Mouse (Mus musculus): Measurements from ENCODE around the gene Mdn1. TPM values are rescaled to one million over a fixed set of nuclear protein-coding genes. Genes with fewer than 3 reads are reported as not detected.
A peak's percentile ranks its signal among the peaks of the same experiment; 100 is the strongest.

Mdn1 gene
- polyA plus RNA-seq, 1 experiment, result 6.7 TPM

- no peak for DNase-seq (ENCODE audit: low read depth)
Observed at GRCm38 (mm10) chr4:32787110-32787509, 130.2 kb downstream of the Mdn1 start.

GRCm38 (mm10) chr4:32789020-32789419, 132.1 kb downstream of the Mdn1 start:
- DNase-seq (ENCODE audit: low read depth), result no peak

DNA sequence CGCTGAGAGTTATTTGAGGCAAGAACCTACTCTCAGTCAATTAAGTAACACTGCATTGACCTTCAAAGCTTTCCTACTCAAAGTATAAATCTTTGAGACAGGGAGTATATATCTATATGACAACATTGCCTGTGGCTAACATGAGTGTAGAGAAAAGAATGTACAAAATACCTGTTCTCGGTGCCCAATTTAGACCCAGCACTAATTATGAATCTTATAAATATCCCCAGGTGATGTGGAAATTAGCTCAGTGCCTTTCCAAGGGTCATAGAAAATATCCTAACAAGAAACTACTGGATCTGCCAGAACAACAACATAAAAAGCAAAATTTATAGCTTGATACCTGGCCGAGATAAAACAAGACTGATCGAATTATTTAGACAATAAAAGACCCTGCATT, 142.1 kb downstream of the Mdn1 start:
- DNase-seq (ENCODE audit: low read depth), result peak; percentile 60

DNA sequence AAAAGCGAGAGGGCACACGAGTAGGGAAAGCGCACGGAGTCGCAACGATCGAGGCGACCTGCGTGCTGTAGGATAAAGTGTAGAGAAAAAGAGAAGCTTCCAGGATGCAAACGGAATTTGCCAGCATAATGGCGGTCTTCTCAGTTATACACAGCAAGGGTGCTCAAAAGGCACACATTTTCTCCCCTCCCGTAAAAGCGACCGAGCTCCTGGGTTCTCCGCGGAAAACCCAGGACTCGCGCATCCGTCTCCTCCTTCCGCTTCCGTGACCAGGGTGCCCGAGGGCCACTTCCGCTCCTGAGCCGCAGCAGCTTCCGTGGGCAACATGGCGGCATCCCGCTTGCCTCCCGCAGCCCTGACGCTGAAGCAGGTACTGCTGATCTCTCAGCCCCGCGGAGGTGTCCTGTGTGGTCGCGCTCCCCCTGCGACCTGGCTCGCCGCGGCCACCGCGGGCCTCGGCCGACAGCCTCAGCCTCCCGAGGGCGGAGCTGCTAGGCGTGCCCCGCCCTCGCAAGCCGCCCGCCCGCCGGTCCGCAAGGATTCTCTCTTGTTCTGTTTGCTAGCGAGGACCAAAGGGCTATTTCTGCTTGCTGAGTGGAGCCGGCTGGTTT, 143.2 kb downstream of the Mdn1 start, which contains the start of gene Lyrm2:
Lyrm2 (plus strand) TSS at position 288 of the 611 bp plus-strand sequence.
- DNase-seq (ENCODE audit: low read depth), result no peak

DNA sequence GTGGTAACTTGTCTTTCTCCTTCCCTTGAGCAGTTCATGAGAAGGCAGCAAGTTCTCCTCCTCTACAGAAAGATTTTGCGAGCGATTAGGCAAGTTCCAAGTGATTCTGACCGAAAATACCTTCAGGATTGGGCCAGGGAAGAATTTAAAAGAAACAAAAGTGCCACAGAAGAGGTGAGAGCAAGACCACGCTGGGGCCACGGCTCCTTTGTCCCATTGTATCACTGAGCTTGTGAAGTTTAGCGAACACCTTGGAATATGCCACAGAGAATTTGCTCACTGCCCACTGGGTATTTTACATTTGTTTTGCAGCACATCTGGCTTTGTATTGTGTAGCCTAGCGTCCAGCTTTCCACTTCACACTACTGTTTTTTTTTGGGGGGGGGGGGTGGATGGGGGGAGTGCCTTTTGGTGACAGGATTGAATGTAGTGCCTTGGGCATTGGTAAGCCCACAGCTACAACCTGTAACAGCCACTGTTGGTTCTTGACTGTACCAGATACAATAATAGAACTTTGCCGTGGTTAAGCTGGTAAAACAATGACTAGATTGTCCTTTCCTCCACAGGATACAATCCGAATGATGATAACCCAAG, 143.8 kb downstream of the Mdn1 start:
- no peak for DNase-seq (ENCODE audit: low read depth)

DNA sequence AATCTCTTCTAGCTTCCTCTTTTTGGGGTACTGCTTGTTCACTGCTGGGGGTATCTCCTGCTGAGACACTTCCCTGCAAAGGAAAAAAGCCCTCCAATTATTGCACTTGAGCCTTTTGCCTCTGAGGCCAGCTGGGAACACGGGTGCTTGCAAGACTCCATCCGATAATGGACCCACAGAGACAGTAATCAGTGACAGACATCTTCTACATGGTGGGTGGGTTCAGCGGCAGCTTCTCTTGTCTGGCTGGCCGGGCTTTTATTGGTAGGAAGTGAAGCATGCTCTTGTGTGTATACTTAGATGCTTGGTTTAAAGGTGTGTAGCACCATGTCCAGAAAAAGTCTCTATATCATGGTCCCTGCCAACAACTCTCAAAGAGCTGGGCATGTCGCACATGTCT, 160.6 kb downstream of the Mdn1 start:
- no peak for DNase-seq (ENCODE audit: low read depth)

- DNase-seq (ENCODE audit: low read depth), result no peak
Observed at GRCm38 (mm10) chr4:32820676-32821075, 163.8 kb downstream of the Mdn1 start.

- DNase-seq (ENCODE audit: low read depth), result no peak
Observed at GRCm38 (mm10) chr4:32824254-32824653, 167.3 kb downstream of the Mdn1 start.

Other genes with a start within 250 kb of the Mdn1 start
- gene Gja10, start 54.4 kb upstream of the Mdn1 start, polyA plus RNA-seq (2012; rRNA removed), result 0.06 TPM in 1 of 2 replicates, not detected in the other
- 1.2 and 2.3 TPM in 2 replicates for gene Casp8ap2, start 41.7 kb upstream of the Mdn1 start, polyA plus RNA-seq (2012; rRNA removed)
- gene Lyrm2, start 143.1 kb downstream of the Mdn1 start, polyA plus RNA-seq (2012; rRNA removed), result 15.0 and 23.7 TPM in 2 replicates